9 mouse cellular contexts compared by ENCODE assay signal in genomic region chr11:115483726-115484125, GRCm38 (mm10). TPM values are rescaled to one million over a fixed set of nuclear protein-coding genes. Genes with fewer than 3 reads are reported as not detected.
A peak's percentile ranks its signal among the peaks of the same experiment; 100 is the strongest.
DNase-seq lines count a peak whose midpoint lies in the region; ATAC-seq and TF ChIP-seq lines count a peak whose summit lies in the region.
"Had no signal": no experiment of that assay in that cellular context is flagged by ENCODE, and none has a peak within 500 bp of the region (broad histone marks: within the 10 kb centered on the region; RNA-seq: fewer than 3 reads in every experiment).

No protein-coding gene starts in this region.

- no peaks in the 10 kb centered on the region for H3K36me3 ChIP-seq in intestine, embryonic 14.5 days (ENCODE audit: control insufficient read depth, insufficient read depth, low read length)
- no peaks in the 10 kb centered on the region; the same call in 1 of the 2 replicates for H3K36me3 ChIP-seq in intestine, embryonic 16.5 days (ENCODE audit: control insufficient read depth, insufficient read depth, low read length)
- no peaks in the 10 kb centered on the region for H3K36me3 ChIP-seq in hindbrain, embryonic 11.5 days (ENCODE audit: control insufficient read depth, insufficient read depth, low read length)
- no peaks in the 10 kb centered on the region; the same call in 1 of the 2 replicates for H3K36me3 ChIP-seq in stomach, postnatal 0 days (ENCODE audit: control insufficient read depth, insufficient read depth, low read length)

- no peak overlapping the region for H3K9ac ChIP-seq in intestine, embryonic 14.5 days (ENCODE audit: low read length)
- H3K9ac ChIP-seq in intestine, embryonic 16.5 days (ENCODE audit: low read depth, low read length), result no peak overlapping the region
- H3K9ac ChIP-seq in hindbrain, embryonic 11.5 days (ENCODE audit: low read depth, low read length), result no peak overlapping the region
- no peak overlapping the region for H3K9ac ChIP-seq in stomach, postnatal 0 days (ENCODE audit: low read length)

- no peak overlapping the region for H3K4me2 ChIP-seq in intestine, embryonic 14.5 days (ENCODE audit: low read length)
- H3K4me2 ChIP-seq in intestine, embryonic 16.5 days (ENCODE audit: low read depth, low read length), result no peak overlapping the region
- H3K4me2 ChIP-seq in hindbrain, embryonic 11.5 days (replicated peaks; ENCODE audit: low read depth, low read length), result no peak overlapping the region
- H3K4me2 ChIP-seq in stomach, postnatal 0 days (replicated peaks; ENCODE audit: low read depth), result no peak overlapping the region
- H3K4me2 ChIP-seq: neural tube, embryonic 13.5 days had no signal

- H3K4me3 ChIP-seq in intestine, embryonic 14.5 days (ENCODE audit: low read depth, low read length), result no peak overlapping the region
- H3K4me3 ChIP-seq in intestine, embryonic 16.5 days (ENCODE audit: low read length), result no peak overlapping the region
- no peak overlapping the region for H3K4me3 ChIP-seq in hindbrain, embryonic 11.5 days (ENCODE audit: low read depth, low read length)
- no peak overlapping the region for H3K4me3 ChIP-seq in stomach, postnatal 0 days (ENCODE audit: low read depth, low read length)
- H3K4me3 ChIP-seq: neural tube, embryonic 13.5 days had no signal

- no peaks in the 10 kb centered on the region for H3K9me3 ChIP-seq in intestine, embryonic 14.5 days (ENCODE audit: control insufficient read depth, low read length)
- no peaks in the 10 kb centered on the region for H3K9me3 ChIP-seq in intestine, embryonic 16.5 days (ENCODE audit: control insufficient read depth, low read length)
- no peaks in the 10 kb centered on the region for H3K9me3 ChIP-seq in hindbrain, embryonic 11.5 days (ENCODE audit: control insufficient read depth, low read length)
- H3K9me3 ChIP-seq in stomach, postnatal 0 days (ENCODE audit: control insufficient read depth, low read length), result no peaks in the 10 kb centered on the region
- H3K9me3 ChIP-seq: neural tube, embryonic 13.5 days had no signal

- TF ChIP-seq EP300 in stomach, postnatal 0 days (optimal IDR thresholded peaks at IDR 0.05), result no peak

- peak; percentile 90 for DNase-seq in intestine, embryonic 14.5 days (ENCODE audit: low spot score)
- DNase-seq in adrenal gland, adult 8-10 months, result peak; percentile 66
- DNase-seq in embryo, embryonic 11 days, result peak; percentile 76
- DNase-seq in hindbrain, embryonic 11.5 days (ENCODE audit: low spot score), result peak; percentile 91
- DNase-seq in left cerebral cortex, postnatal 25 days (ENCODE audit: low spot score in 2 of 2), result peak; percentile 68 to 82
- peak; percentile 91 for DNase-seq in naive thymus-derived CD4-positive, alpha-beta T cell, adult 2 months (ENCODE audit: low read depth)
- peak; percentile 75 for DNase-seq in stomach, postnatal 0 days (ENCODE audit: low spot score)

- H3K4me1 ChIP-seq in intestine, embryonic 14.5 days (replicated peaks; ENCODE audit: control insufficient read depth, insufficient read depth, low read length), result no peaks in the 10 kb centered on the region
- no peaks in the 10 kb centered on the region for H3K4me1 ChIP-seq in intestine, embryonic 16.5 days (ENCODE audit: control insufficient read depth, insufficient read depth, low read length)
- peaks cover 6% of the 10 kb centered on the region for H3K4me1 ChIP-seq in hindbrain, embryonic 11.5 days (replicated peaks; ENCODE audit: control insufficient read depth, insufficient read depth, low read length)
- H3K4me1 ChIP-seq in stomach, postnatal 0 days (replicated peaks; ENCODE audit: control insufficient read depth, insufficient read depth), result no peaks in the 10 kb centered on the region

- no peak for ATAC-seq in intestine, embryonic 14.5 days (replicated peaks; ENCODE audit: low FRiP score, low TSS enrichment, low read depth)
- no peak for ATAC-seq in intestine, embryonic 16.5 days
- no peak for ATAC-seq in hindbrain, embryonic 11.5 days (ENCODE audit: low FRiP score)
- ATAC-seq in stomach, postnatal 0 days (ENCODE audit: low FRiP score, low TSS enrichment), result no peak

- 18% methylated on average over 6 of the region's 6 CpGs for WGBS in intestine, embryonic 14.5 days
- 16% methylated on average over 6 of the region's 6 CpGs for WGBS in intestine, embryonic 16.5 days
- WGBS in hindbrain, embryonic 11.5 days, result 17% methylated on average over 6 of the region's 6 CpGs
- 19% methylated on average over 6 of the region's 6 CpGs for WGBS in stomach, postnatal 0 days

- TF ChIP-seq CTCF in stomach, postnatal 0 days (IDR thresholded peaks at IDR 0.05; ENCODE audit: low read depth), result peak; percentile 95

- no peak overlapping the region for H3K27ac ChIP-seq in intestine, embryonic 14.5 days (ENCODE audit: low read depth)
- no peak overlapping the region for H3K27ac ChIP-seq in intestine, embryonic 16.5 days (ENCODE audit: low read length)
- H3K27ac ChIP-seq in hindbrain, embryonic 11.5 days (ENCODE audit: low read depth, low read length), result no peak overlapping the region
- no peak overlapping the region for H3K27ac ChIP-seq in stomach, postnatal 0 days (replicated peaks)
- H3K27ac ChIP-seq: neural tube, embryonic 13.5 days had no signal

- no peaks in the 10 kb centered on the region for H3K27me3 ChIP-seq in intestine, embryonic 14.5 days (replicated peaks; ENCODE audit: control insufficient read depth, insufficient read depth, low read length)
- H3K27me3 ChIP-seq in intestine, embryonic 16.5 days (replicated peaks; ENCODE audit: control insufficient read depth, insufficient read depth, low read length), result no peaks in the 10 kb centered on the region
- no peaks in the 10 kb centered on the region for H3K27me3 ChIP-seq in hindbrain, embryonic 11.5 days (ENCODE audit: control insufficient read depth, insufficient read depth, low read length)
- H3K27me3 ChIP-seq in stomach, postnatal 0 days (ENCODE audit: control insufficient read depth, insufficient read depth, low read length), result no peaks in the 10 kb centered on the region
- H3K27me3 ChIP-seq: neural tube, embryonic 13.5 days had no signal

- intact Hi-C loops in left cerebral cortex, postnatal 25 days (cut with DNase I), result no loop called here

RNA-seq across cellular contexts. Expression of gene Nt5c, which starts 7.9 kb away (rescaled TPM):
- 115 and 133 TPM in 2 replicates for polyA plus RNA-seq in intestine, embryonic 14.5 days (2014; fragmentation: Nextera tagmentation; extraction: Ambion mirVana)
- 166 and 174 TPM in 2 replicates for polyA plus RNA-seq in intestine, embryonic 16.5 days (2015; fragmentation: Nextera tagmentation; extraction: Ambion mirVana)
- 100 to 1,000 TPM; 119 to 222 (median 142) TPM for total RNA-seq in adrenal gland, adult 8-10 months (2022)
- polyA plus RNA-seq in hindbrain, embryonic 11.5 days (2014; fragmentation: Nextera tagmentation; extraction: Ambion mirVana), result 75.8 and 84.6 TPM in 2 replicates
- 10 to 100 TPM; 60.1 to 66.5 TPM for total RNA-seq in left cerebral cortex, postnatal 25 days (2021)
- 145 and 152 TPM in 2 replicates for polyA plus RNA-seq in stomach, postnatal 0 days (2015; fragmentation: Nextera tagmentation; extraction: Ambion mirVana)

RNA-seq across cellular contexts. Expression of gene Armc7, which starts 8.3 kb away (rescaled TPM):
- 6.5 and 6.9 TPM in 2 replicates for polyA plus RNA-seq in intestine, embryonic 14.5 days (2014; fragmentation: Nextera tagmentation; extraction: Ambion mirVana)
- polyA plus RNA-seq in intestine, embryonic 16.5 days (2015; fragmentation: Nextera tagmentation; extraction: Ambion mirVana), result 8.0 and 9.2 TPM in 2 replicates
- 10 to 100 TPM in 3 of 4 experiments, 1 to 10 TPM in 1; 8.6 to 11.7 (median 11.2) TPM for total RNA-seq in adrenal gland, adult 8-10 months (2022)
- polyA plus RNA-seq in hindbrain, embryonic 11.5 days (2014; fragmentation: Nextera tagmentation; extraction: Ambion mirVana), result 7.5 and 9.0 TPM in 2 replicates
- total RNA-seq in left cerebral cortex, postnatal 25 days (2021), result 10 to 100 TPM; 12.5 to 12.8 TPM
- polyA plus RNA-seq in stomach, postnatal 0 days (2015; fragmentation: Nextera tagmentation; extraction: Ambion mirVana), result 6.3 and 6.5 TPM in 2 replicates

RNA-seq across cellular contexts. Expression of gene Slc16a5, which starts 21.5 kb away (rescaled TPM):
- 1.9 and 2.5 TPM in 2 replicates for polyA plus RNA-seq in intestine, embryonic 14.5 days (2014; fragmentation: Nextera tagmentation; extraction: Ambion mirVana)
- polyA plus RNA-seq in intestine, embryonic 16.5 days (2015; fragmentation: Nextera tagmentation; extraction: Ambion mirVana), result 3.0 and 3.1 TPM in 2 replicates
- under 1 TPM in 1 of 4 experiments, not detected in 3; 0.21 TPM for total RNA-seq in adrenal gland, adult 8-10 months (2022)
- polyA plus RNA-seq in hindbrain, embryonic 11.5 days (2014; fragmentation: Nextera tagmentation; extraction: Ambion mirVana), result 0.11 TPM in 1 of 2 replicates, not detected in the other
- total RNA-seq in left cerebral cortex, postnatal 25 days (2021), result not detected
- polyA plus RNA-seq in stomach, postnatal 0 days (2015; fragmentation: Nextera tagmentation; extraction: Ambion mirVana), result 14.4 and 17.3 TPM in 2 replicates

RNA-seq across cellular contexts. Expression of gene Jpt1, which starts 30.5 kb away (rescaled TPM):
- polyA plus RNA-seq in intestine, embryonic 14.5 days (2014; fragmentation: Nextera tagmentation; extraction: Ambion mirVana), result 573 and 633 TPM in 2 replicates
- polyA plus RNA-seq in intestine, embryonic 16.5 days (2015; fragmentation: Nextera tagmentation; extraction: Ambion mirVana), result 454 and 496 TPM in 2 replicates
- total RNA-seq in adrenal gland, adult 8-10 months (2022), result 100 to 1,000 TPM in 1 of 4 experiments, 10 to 100 TPM in 3; 86.2 to 109 (median 94.4) TPM
- 990 and 1,006 TPM in 2 replicates for polyA plus RNA-seq in hindbrain, embryonic 11.5 days (2014; fragmentation: Nextera tagmentation; extraction: Ambion mirVana)
- total RNA-seq in left cerebral cortex, postnatal 25 days (2021), result 100 to 1,000 TPM; 165 to 168 TPM
- polyA plus RNA-seq in stomach, postnatal 0 days (2015; fragmentation: Nextera tagmentation; extraction: Ambion mirVana), result 356 and 371 TPM in 2 replicates

RNA-seq across cellular contexts. Expression of gene Trim80, which starts 43.4 kb away (rescaled TPM):
- 0.12 TPM in 2 replicates for polyA plus RNA-seq in intestine, embryonic 14.5 days (2014; fragmentation: Nextera tagmentation; extraction: Ambion mirVana)
- polyA plus RNA-seq in intestine, embryonic 16.5 days (2015; fragmentation: Nextera tagmentation; extraction: Ambion mirVana), result 1.1 and 1.4 TPM in 2 replicates
- total RNA-seq in adrenal gland, adult 8-10 months (2022), result not detected
- not detected in 2 replicates for polyA plus RNA-seq in hindbrain, embryonic 11.5 days (2014; fragmentation: Nextera tagmentation; extraction: Ambion mirVana)
- not detected for total RNA-seq in left cerebral cortex, postnatal 25 days (2021)
- 0.10 and 0.13 TPM in 2 replicates for polyA plus RNA-seq in stomach, postnatal 0 days (2015; fragmentation: Nextera tagmentation; extraction: Ambion mirVana)
- polyA plus RNA-seq: neural tube, embryonic 13.5 days had no signal
